Mouse (Mus musculus) gastrocnemius, postnatal 4 days (tissue): ENCODE measurements around the gene Rnh1. TPM values are rescaled to one million over a fixed set of nuclear protein-coding genes. Genes with fewer than 3 reads are reported as not detected.

Experiments used
- DNase-seq, 2 experiments: peaks; one replicate each; pipeline ENCODE4 v3.0.0; 2021 to 2022; ENCODE audit warnings: low spot score in 2 of 2, mixed read lengths in 2 of 2
- microRNA-seq: library from miRNA; unstranded; fragments of <30 nt; microRNA quantifications from one replicate; pipeline ENCODE4 v1.2.0, GENCODE M21; 2021
- total RNA-seq, 2 experiments: library from RNA; stranded (reverse); gene quantifications; 2 replicates each; pipeline ENCODE4 v1.2.3; 2021

The Rnh1 gene
- total RNA-seq, 2 experiments from 2014 or later, result 64.5 to 79.3 TPM

DNA sequence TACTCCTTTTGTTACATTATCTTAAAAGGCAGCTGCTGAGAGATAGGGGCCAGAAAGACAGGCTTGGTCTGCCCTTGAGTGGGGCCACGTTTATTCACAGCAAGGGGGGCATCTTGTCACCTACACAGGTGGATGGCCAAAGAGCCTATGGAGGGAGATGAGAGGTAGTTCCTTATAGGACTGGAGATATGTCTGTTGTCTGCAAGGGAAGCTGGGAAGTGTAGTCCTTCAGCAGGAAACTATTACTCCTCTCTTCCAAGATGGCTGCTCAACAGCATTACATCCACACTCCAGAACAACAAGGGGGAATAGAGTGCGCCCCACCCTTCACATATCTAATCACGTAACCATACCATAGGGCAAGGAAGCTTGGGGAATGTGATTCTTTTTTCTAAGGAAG, 53.2 kb downstream of the Rnh1 start:
- no peak for DNase-seq

- DNase-seq, result no peak
These were observed 55.0 kb downstream of the Rnh1 start, which contains the start of gene Ano9 for GRCm38 (mm10) chr7:141117636-141118035. Ano9 (minus strand) TSS chr7:141117806.

- no peak for DNase-seq
These were observed 56.8 kb downstream of the Rnh1 start for GRCm38 (mm10) chr7:141115874-141116273.

Small RNAs within 50 kb of the gene (microRNA-seq; reads per million reads assigned to microRNA genes)
- gene Mir210, result 233 reads per million, percentile 59 among the genes with 10 or more reads in this experiment

Other genes starting within 250 kb of the Rnh1 start
- 10 to 100 TPM; 15.8 to 16.6 TPM for gene Pgghg, start 231.5 kb downstream of the Rnh1 start, total RNA-seq
- gene Ifitm5, start 222.6 kb downstream of the Rnh1 start, total RNA-seq, result 1 to 10 TPM; 2.0 to 2.4 TPM
- gene Gm45717, start 216.9 kb downstream of the Rnh1 start, total RNA-seq, result not detected
- 100 to 1,000 TPM; 238 to 274 TPM for gene Ifitm2, start 216.9 kb downstream of the Rnh1 start, total RNA-seq
- 1 to 10 TPM; 4.9 to 8.2 TPM for gene Ifitm1, start 205.6 kb downstream of the Rnh1 start, total RNA-seq
- 10 to 100 TPM; 75.0 to 79.2 TPM for gene Ifitm3, start 162.1 kb downstream of the Rnh1 start, total RNA-seq
- 1 to 10 TPM in 1 of 2 experiments, not detected in 1; 1.2 TPM for gene Ifitm6, start 154.9 kb downstream of the Rnh1 start, total RNA-seq
- not detected for gene Gm17387, start 143.7 kb downstream of the Rnh1 start, total RNA-seq
- gene B4galnt4, start 111.8 kb downstream of the Rnh1 start, total RNA-seq, result under 1 TPM; 0.22 to 0.62 TPM
- gene Pkp3, start 94.6 kb downstream of the Rnh1 start, total RNA-seq, result under 1 TPM; 0.25 to 0.54 TPM
- 1 to 10 TPM; 2.9 to 3.7 TPM for gene Sigirr, start 72.3 kb downstream of the Rnh1 start, total RNA-seq
- not detected for gene Ano9, start 55.1 kb downstream of the Rnh1 start, total RNA-seq
- gene Ptdss2, start 50.5 kb downstream of the Rnh1 start, total RNA-seq, result 10 to 100 TPM; 22.6 to 29.0 TPM
- gene Hras, start 21.1 kb upstream of the Rnh1 start, total RNA-seq, result 100 to 1,000 TPM; 166 to 193 TPM
- gene Lrrc56, start 21.3 kb upstream of the Rnh1 start, total RNA-seq, result 1 to 10 TPM; 4.9 to 5.2 TPM
- gene Lmntd2, start 41.2 kb upstream of the Rnh1 start, total RNA-seq, result not detected
- gene Rassf7, start 43.0 kb upstream of the Rnh1 start, total RNA-seq, result 10 to 100 TPM in 1 of 2 experiments, 1 to 10 TPM in 1; 9.8 to 14.2 TPM
- 10 to 100 TPM; 48.4 to 63.3 TPM for gene Phrf1, start 55.9 kb upstream of the Rnh1 start, total RNA-seq
- gene Irf7, start 93.6 kb upstream of the Rnh1 start, total RNA-seq, result 1 to 10 TPM; 1.4 TPM
- gene Cdhr5, start 103.9 kb upstream of the Rnh1 start, total RNA-seq, result 1 to 10 TPM; 1.3 to 1.5 TPM
- 1 to 10 TPM; 3.4 to 3.5 TPM for gene Sct, start 106.3 kb upstream of the Rnh1 start, total RNA-seq
- under 1 TPM; 0.16 to 0.25 TPM for gene Drd4, start 119.1 kb upstream of the Rnh1 start, total RNA-seq
- 10 to 100 TPM; 44.6 to 50.4 TPM for gene Deaf1, start 154.8 kb upstream of the Rnh1 start, total RNA-seq
- gene Tmem80, start 154.9 kb upstream of the Rnh1 start, total RNA-seq, result 10 to 100 TPM; 14.2 to 14.6 TPM
- gene Eps8l2, start 166.0 kb upstream of the Rnh1 start, total RNA-seq, result 1 to 10 TPM; 2.4 to 2.5 TPM
- gene Taldo1, start 219.3 kb upstream of the Rnh1 start, total RNA-seq, result 100 to 1,000 TPM; 120 to 128 TPM
- gene Gatd1, start 241.3 kb upstream of the Rnh1 start, total RNA-seq, result 10 to 100 TPM; 18.3 to 19.5 TPM